Mouse (Mus musculus) midbrain, postnatal 0 days (tissue): ENCODE measurements at regions not wholly inside any gene's neighbourhood (a gene's known extent, or its start where the extent isn't known, plus 50 kb on each side); places are given as distances from the start of the nearest gene placed in this dataset.

Experiments
- ATAC-seq: fragments of 200-750 bp; cut with Nextera tagmentation; 2 replicates; pipeline ENCODE4 v1.8.0; 2017; ENCODE audit warnings: moderate number of reproducible peaks, mild to moderate bottlenecking, moderate TSS enrichment, moderate library complexity; ENCODE audit not compliant: low FRiP score
- DNase-seq: peaks from one replicate; pipeline ENCODE4 v3.0.0-alpha.2; 2015; ENCODE audit warnings: low spot score
- H3K27ac ChIP-seq: fragments of 300-500 bp; sonication (generic); 2 replicates; pipeline ENCODE4 v1.5.1; 2014; ENCODE audit warnings: low read depth, mild to moderate bottlenecking, low read length, mixed read lengths
- H3K27me3 ChIP-seq: fragments of 300-500 bp; sonication (generic); 2 replicates; pipeline ENCODE4 v1.6.1; 2014; ENCODE audit warnings: low read length, control low read depth, mixed read lengths; ENCODE audit not compliant: insufficient read depth
- H3K36me3 ChIP-seq: fragments of 300-500 bp; sonication (generic); 2 replicates; pipeline ENCODE4 v1.6.1; 2014; ENCODE audit warnings: low read length, control low read depth, mixed read lengths; ENCODE audit not compliant: insufficient read depth
- H3K4me1 ChIP-seq: fragments of 300-500 bp; sonication (generic); 2 replicates; pipeline ENCODE4 v1.6.1; 2014; ENCODE audit warnings: mild to moderate bottlenecking, control low read depth, antibody characterized with exemption, low read length, mixed read lengths; ENCODE audit not compliant: insufficient read depth
- H3K4me2 ChIP-seq: fragments of 300-500 bp; sonication (generic); 2 replicates; pipeline ENCODE4 v1.6.1; 2014; ENCODE audit warnings: low read depth, mild to moderate bottlenecking, low read length, mixed read lengths; ENCODE audit not compliant: poor library complexity, severe bottlenecking
- H3K4me3 ChIP-seq: fragments of 300-500 bp; sonication (generic); 2 replicates; pipeline ENCODE4 v1.5.1; 2014; ENCODE audit warnings: low read depth, mild to moderate bottlenecking, low read length, moderate library complexity
- H3K9ac ChIP-seq: fragments of 300-500 bp; sonication (generic); replicated peaks from 2 replicates; pipeline ENCODE4 v1.6.1; 2014; ENCODE audit warnings: mild to moderate bottlenecking, low read length, moderate library complexity, mixed read lengths; ENCODE audit not compliant: poor library complexity, severe bottlenecking
- H3K9me3 ChIP-seq: fragments of 300-500 bp; sonication (generic); 2 replicates; pipeline ENCODE4 v1.6.1; 2016; ENCODE audit warnings: low read length, control low read depth
- CTCF ChIP-seq: IDR thresholded peaks from 2 replicates; pipeline ENCODE4 v1.5.1; 2016; ENCODE audit warnings: antibody characterized with exemption, mild to moderate bottlenecking
- WGBS: fragments of 180-500 bp; shearing (Covaris S2); extraction: QIAGEN DNeasy Blood & Tissue Kit; methylation state at CpG from one replicate; pipeline ENCODE4 v1.1.7; 2014; 5-methylcytosine and 5-hydroxymethylcytosine counted together

- DNase-seq (no peak), ATAC-seq (no peak)
- no peaks in the 10 kb centered on the region for H3K4me1 ChIP-seq
- no peak overlapping the region for H3K27ac ChIP-seq
- no peaks in the 10 kb centered on the region for H3K9me3 ChIP-seq
- no peak for TF ChIP-seq CTCF
- H3K4me3 ChIP-seq: no peak overlapping the region
- no peaks in the 10 kb centered on the region for H3K27me3 ChIP-seq
- H3K9ac ChIP-seq: no peak overlapping the region
- no peak overlapping the region for H3K4me2 ChIP-seq
- H3K36me3 ChIP-seq: no peaks in the 10 kb centered on the region
- 64% methylated on average over 2 of the region's 2 CpGs for WGBS
Measured at GRCm38 (mm10) chr8:44343401-44343800, 591.8 kb upstream of the Fat1 start.

GRCm38 (mm10) chr8:44343924-44344323 lies 591.3 kb upstream of the Fat1 start:
- Histone ChIP-seq H3K27me3 (no peaks in the 10 kb centered on the region), H3K27ac (no peak overlapping the region), H3K36me3 (no peaks in the 10 kb centered on the region), H3K4me1 (no peaks in the 10 kb centered on the region), H3K4me3 (no peak overlapping the region), H3K4me2 (no peak overlapping the region), H3K9ac (no peak overlapping the region), H3K9me3 (no peaks in the 10 kb centered on the region)
- no peak for TF ChIP-seq CTCF
- DNase-seq (peak; percentile 12), ATAC-seq (no peak)
- 36% methylated on average over 2 of the region's 2 CpGs for WGBS

GRCm38 (mm10) chr8:44347412-44347811 lies 587.8 kb upstream of the Fat1 start:
- no peak for DNase-seq
- no peaks in the 10 kb centered on the region for H3K4me1 ChIP-seq
- no peak overlapping the region for H3K9ac ChIP-seq
- ATAC-seq: no peak
- no peak for TF ChIP-seq CTCF
- H3K36me3 ChIP-seq: no peaks in the 10 kb centered on the region
- H3K9me3 ChIP-seq: no peaks in the 10 kb centered on the region
- whole genome bisulfite sequencing: 72% methylated on average over 1 of the region's 1 CpGs
- no peak overlapping the region for H3K27ac ChIP-seq
- H3K27me3 ChIP-seq: no peaks in the 10 kb centered on the region
- no peak overlapping the region for H3K4me3 ChIP-seq
- no peak overlapping the region for H3K4me2 ChIP-seq

- DNase-seq: no peak
- no peak overlapping the region for H3K4me2 ChIP-seq
- H3K9ac ChIP-seq: no peak overlapping the region
- no peaks in the 10 kb centered on the region for H3K4me1 ChIP-seq
- no peaks in the 10 kb centered on the region for H3K27me3 ChIP-seq
- no peak for ATAC-seq
- no peaks in the 10 kb centered on the region for H3K36me3 ChIP-seq
- WGBS: 18% methylated on average over 6 of the region's 6 CpGs
- H3K4me3 ChIP-seq: no peak overlapping the region
- no peaks in the 10 kb centered on the region for H3K9me3 ChIP-seq
- TF ChIP-seq CTCF: no peak
- no peak overlapping the region for H3K27ac ChIP-seq
Measured at GRCm38 (mm10) chr8:44373987-44374386, 561.3 kb upstream of the Fat1 start.

- no peak for DNase-seq
- H3K27ac ChIP-seq: no peak overlapping the region
- H3K27me3 ChIP-seq: no peaks in the 10 kb centered on the region
- ATAC-seq: no peak
- H3K36me3 ChIP-seq: no peaks in the 10 kb centered on the region
- H3K9ac ChIP-seq: no peak overlapping the region
- no peak overlapping the region for H3K4me2 ChIP-seq
- no peak overlapping the region for H3K4me3 ChIP-seq
- TF ChIP-seq CTCF: no peak
- WGBS: 61% methylated on average over 3 of the region's 3 CpGs
- H3K9me3 ChIP-seq: no peaks in the 10 kb centered on the region
- no peaks in the 10 kb centered on the region for H3K4me1 ChIP-seq
Measured at GRCm38 (mm10) chr8:44377731-44378130, 557.5 kb upstream of the Fat1 start.

- WGBS: 96% methylated on average over 6 of the region's 6 CpGs
- ATAC-seq (no peak), DNase-seq (no peak)
- TF ChIP-seq CTCF: no peak
- H3K4me2 ChIP-seq: no peak overlapping the region
- no peak overlapping the region for H3K9ac ChIP-seq
- H3K27me3 ChIP-seq: no peaks in the 10 kb centered on the region
- 0 out of 2 replicates have a peak, but pooled peaks cover 9% of the 10 kb centered on the region for H3K9me3 ChIP-seq
- no peaks in the 10 kb centered on the region for H3K36me3 ChIP-seq
- H3K27ac ChIP-seq: no peak overlapping the region
- no peaks in the 10 kb centered on the region for H3K4me1 ChIP-seq
- no peak overlapping the region for H3K4me3 ChIP-seq
Measured at GRCm38 (mm10) chr8:44408462-44408861, 526.8 kb upstream of the Fat1 start.
